Mouse (Mus musculus): ENCODE measurements around the gene Pmpca.
"Not testable (repeated sequence)": the region's sequence is repeated elsewhere in the genome, so short reads cannot be mapped to it uniquely, and the experiment has no call there.

Gene Pmpca

DNA sequence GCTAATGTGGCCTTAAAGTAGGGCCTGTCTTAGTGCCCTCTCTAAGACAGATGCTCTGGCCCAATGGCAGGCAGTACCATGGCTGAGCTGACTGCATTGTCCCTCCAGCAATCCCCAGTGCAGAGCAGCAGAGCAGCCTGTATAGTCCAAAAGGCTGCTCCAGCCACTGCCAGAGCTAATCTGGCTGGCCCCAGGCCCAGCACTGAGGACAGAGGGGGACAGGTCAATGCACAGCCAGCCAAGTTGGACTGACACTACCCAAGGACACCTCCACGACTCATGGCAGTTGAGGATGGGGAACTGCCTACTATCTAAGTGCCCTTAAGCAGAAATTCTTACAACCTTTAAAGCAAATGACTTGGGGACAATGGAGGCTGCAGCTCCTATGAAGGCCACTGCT is 20.6 kb upstream of the Pmpca start:
- no peak for DNase-seq (ENCODE audit: extremely low spot score, low spot score)

GRCm38 (mm10) chr2:26372396-26372795 is 16.7 kb upstream of the Pmpca start:
- DNase-seq (ENCODE audit: extremely low spot score, low spot score): no peak

- peak; percentile 86 for DNase-seq (ENCODE audit: extremely low spot score, low spot score)
Observed at GRCm38 (mm10) chr2:26380131-26380771, 8.9 kb upstream of the Pmpca start, which contains the start of gene Snapc4. TSS of gene Snapc4 (minus strand) at chr2:26380653.

DNA sequence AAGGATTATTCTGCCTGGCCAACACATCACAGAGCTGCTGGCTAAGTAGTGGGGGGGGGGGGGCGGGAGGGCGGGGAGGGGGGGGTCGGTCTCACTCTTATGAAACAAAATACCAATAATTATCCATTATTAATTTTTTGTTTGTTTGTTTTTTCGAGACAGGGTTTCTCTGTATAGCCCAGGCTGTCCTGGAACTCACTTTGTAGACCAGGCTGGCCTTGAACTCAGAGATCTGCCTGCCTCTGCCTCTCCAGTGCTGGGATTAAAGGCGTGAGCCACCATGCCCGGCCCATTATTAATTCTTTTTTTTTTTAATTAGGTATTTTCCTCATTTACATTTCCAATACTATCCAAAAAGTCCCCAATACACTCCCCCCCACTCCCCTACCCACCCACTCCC is 8.3 kb upstream of the Pmpca start:
- DNase-seq (ENCODE audit: extremely low spot score, low spot score): not testable (repeated sequence)

DNA sequence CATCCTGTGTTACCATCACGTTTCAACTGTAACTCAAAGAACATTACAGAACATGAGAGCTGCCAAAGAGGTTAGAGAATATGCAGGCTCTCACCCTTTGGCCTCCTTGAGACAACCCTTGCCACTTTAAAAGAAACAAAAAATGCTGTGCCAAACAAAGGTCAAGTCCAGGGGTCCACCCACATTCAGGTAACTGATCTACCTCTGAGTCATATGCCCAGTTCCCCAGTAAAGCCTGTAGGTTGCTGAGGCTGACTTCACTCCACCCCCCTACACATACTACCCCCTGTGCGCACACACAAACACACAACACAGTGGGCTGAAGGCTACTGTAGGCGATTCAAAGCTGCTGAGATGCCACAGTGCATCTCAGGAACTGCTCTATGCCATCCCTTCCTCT is 1.4 kb upstream of the Pmpca start:
- no peak for DNase-seq (ENCODE audit: extremely low spot score, low spot score)

DNA sequence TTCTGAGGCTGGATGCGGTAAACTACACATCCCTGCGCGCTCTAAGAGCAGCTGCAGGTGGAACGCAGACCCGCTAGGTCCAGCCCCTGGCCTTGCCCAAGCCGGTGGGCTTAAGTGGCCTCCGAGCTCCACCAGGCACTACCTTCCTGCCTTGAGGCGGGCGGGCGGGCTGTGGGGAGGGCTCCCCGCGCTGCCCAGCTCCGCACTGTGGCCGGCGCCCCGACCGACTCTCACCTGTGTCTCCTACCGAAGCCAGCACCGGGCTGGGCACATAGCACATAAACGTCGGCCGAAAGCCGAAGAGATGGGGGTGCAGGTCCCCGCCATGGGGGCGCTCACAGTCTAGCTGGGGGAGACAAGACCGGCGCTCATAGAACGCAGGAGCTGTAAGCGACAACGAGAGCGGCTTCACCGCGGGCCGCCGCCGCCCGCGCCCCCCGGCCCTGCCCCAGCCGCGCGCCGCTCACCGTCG is 421 bp upstream of the Pmpca start:
- peak; percentile 65 for DNase-seq (ENCODE audit: extremely low spot score, low spot score)

DNA sequence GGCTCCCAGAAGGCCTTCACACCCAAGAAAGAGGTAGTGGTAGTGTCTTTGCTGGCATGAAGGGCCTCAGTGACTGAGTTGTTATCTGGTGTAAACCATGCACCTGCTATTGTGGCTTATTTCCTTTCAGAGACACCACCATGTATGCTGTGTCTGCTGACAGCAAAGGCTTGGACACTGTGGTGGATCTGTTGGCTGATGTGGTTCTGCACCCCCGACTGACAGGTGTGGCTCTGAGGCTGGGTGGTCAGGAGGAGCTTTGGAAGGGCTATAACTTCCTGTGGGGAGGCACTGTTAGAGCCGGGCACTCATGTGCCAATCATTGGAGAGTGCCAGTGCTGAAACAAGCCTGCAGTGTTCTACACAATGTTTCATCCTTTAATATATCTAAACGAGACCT is 1.8 kb downstream of the Pmpca start:
- no peak for DNase-seq (ENCODE audit: extremely low spot score, low spot score)

DNA sequence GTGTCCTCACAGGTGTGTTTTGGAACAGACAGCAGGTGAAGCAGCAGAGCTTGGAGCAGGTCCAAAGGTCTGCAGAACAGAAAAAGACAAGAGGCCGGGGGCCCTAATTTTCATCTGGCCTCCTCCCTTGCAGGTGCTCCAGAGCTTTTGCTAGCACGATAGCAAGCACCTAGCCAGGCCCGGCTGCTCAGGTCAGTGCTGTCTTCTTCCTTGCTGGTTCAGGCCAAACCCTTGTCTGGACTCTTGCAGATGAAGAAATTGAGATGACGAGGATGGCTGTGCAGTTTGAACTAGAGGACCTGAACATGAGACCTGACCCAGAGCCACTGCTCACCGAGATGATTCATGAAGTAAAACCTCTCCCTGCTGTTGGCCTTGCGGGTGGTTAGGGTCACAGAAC is 2.5 kb downstream of the Pmpca start:
- no peak for DNase-seq (ENCODE audit: extremely low spot score, low spot score)

- no peak for DNase-seq (ENCODE audit: extremely low spot score, low spot score)
Observed at GRCm38 (mm10) chr2:26398978-26399377, 9.8 kb downstream of the Pmpca start.

- no peak for DNase-seq (ENCODE audit: extremely low spot score, low spot score)
Observed at GRCm38 (mm10) chr2:26399647-26400046, 10.5 kb downstream of the Pmpca start.

DNA sequence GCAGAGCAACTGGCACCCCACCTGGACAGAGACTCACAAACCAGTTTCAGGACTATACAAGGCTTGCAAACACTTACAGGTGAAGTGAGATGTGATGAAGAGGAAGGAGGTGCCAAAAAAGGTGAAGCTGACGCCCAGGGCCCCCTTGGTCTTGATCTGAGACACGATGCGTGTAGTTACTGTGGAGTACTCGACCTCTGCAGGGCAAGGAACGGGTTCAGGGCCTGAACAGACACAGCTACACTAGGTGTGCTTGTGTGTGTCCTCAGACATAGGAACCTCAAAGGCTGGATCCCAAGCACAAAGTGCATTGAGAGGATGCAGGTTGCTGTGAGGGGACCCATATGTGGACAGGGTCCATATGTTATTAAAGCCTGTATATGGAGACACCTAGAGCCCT is 11.2 kb downstream of the Pmpca start:
- DNase-seq (ENCODE audit: extremely low spot score, low spot score): no peak

- DNase-seq (ENCODE audit: extremely low spot score, low spot score): no peak
Observed at GRCm38 (mm10) chr2:26401023-26401422, 11.9 kb downstream of the Pmpca start.

DNA sequence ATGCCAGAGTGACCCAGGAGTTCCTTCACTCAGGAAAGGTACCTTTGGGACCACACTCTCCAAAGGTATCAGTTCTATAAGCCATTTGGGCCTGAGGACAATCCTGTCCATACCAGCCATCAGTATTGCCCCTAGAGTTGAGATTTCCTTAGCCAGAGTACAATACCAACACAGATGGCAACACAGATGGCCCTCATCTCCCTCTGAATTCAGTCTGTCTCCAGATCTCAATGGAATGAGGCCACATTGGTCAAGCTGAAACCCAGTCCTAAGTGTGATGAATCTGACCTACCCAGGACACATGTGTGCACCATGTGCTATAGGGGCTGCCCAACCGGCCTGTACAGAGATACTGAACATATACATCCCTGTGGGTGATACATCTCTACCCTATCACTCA is 13.1 kb downstream of the Pmpca start:
- no peak for DNase-seq (ENCODE audit: extremely low spot score, low spot score)

DNA sequence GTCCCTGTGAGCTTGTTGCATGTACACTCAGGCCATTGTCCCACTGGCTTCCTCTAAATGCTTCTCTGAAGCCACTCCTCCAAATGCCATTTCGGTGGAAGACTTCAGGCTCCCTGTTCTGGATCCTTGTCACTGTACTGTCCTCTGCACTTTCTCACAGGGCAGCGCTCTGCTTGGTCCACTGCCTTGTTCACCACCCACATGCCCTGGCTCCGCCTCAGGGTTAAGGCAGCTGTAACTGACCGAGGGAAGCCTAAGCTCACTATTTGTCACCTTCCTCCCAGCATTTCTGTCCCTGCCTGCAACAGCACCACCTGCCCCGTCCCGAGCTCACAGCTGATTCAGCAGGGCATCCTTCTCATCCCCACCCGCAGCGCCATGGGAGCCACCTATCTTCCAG is 14.2 kb downstream of the Pmpca start:
- no peak for DNase-seq (ENCODE audit: extremely low spot score, low spot score)

- DNase-seq (ENCODE audit: extremely low spot score, low spot score): peak; percentile 100
Observed at GRCm38 (mm10) chr2:26408515-26409356, 19.6 kb downstream of the Pmpca start, which contains the start of gene Inpp5e. TSS of gene Inpp5e (minus strand) at chr2:26409203.

- DNase-seq (ENCODE audit: extremely low spot score, low spot score): no peak
Observed at GRCm38 (mm10) chr2:26409362-26409761, 20.2 kb downstream of the Pmpca start.

GRCm38 (mm10) chr2:26410091-26410490 is 21.0 kb downstream of the Pmpca start:
- no peak for DNase-seq (ENCODE audit: extremely low spot score, low spot score)

DNA sequence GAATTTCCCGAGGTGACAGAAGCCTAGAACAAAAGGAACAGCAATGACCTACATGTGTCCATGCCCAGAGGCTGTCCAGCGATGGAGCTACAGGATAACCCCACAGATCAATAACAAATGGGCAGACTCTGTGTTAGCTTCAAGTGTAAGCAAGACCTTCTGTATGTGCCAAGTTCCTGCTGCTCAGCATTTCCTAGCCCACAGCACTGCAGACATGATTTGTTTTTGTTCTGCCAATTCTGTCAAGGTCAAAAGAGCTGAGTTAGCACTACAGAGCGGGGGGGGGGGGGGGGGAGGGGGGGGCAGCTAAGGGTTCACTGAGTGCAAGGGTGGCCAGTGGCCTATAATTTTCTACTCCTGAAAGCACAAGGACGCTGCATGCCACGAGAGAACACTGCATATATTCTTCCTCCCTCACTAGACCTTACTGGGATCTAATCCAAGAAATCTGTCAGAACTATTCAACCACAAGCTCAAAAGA is 21.8 kb downstream of the Pmpca start:
- no peak for DNase-seq (ENCODE audit: extremely low spot score, low spot score)

DNA sequence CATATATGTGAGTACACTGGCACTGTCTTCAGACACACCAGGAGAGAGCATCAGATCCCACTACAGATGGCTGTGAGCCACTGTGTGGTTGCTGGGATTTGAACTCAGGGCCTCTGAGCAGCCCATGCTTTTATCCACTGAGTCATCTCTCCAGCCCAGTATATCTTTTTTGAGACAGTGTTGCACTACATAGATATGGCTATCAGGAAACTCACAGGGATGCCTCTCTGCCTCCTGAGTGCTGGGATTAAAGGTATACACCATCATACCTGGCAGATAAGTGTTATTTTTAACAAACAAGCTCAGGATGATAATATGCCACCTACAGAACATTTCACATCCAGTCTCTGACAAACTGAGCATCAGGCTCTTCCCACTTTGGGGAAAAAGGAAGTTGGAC is 27.9 kb downstream of the Pmpca start:
- DNase-seq (ENCODE audit: extremely low spot score, low spot score): no peak

GRCm38 (mm10) chr2:26418120-26418519 is 29.0 kb downstream of the Pmpca start:
- DNase-seq (ENCODE audit: extremely low spot score, low spot score): no peak

DNA sequence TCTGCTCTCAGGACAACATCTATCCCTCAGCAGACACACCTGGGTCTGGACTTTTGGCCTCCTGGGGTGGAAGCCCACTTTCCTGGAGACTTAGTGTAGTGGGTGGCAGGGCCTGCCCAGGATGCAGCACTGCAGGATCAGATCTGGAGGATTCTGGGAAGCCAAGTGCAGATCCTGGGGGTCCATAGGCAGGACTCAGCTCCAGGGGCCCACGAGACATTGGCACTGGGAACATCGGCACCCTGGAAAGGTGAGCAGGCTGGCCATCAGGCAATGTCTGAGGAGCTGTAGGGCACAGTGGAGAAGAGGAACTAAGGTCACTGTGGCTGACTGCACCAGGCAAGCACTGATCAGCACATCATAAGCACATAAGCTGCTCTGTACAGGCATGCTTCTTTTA is 32.8 kb downstream of the Pmpca start:
- no peak for DNase-seq (ENCODE audit: extremely low spot score, low spot score)

DNA sequence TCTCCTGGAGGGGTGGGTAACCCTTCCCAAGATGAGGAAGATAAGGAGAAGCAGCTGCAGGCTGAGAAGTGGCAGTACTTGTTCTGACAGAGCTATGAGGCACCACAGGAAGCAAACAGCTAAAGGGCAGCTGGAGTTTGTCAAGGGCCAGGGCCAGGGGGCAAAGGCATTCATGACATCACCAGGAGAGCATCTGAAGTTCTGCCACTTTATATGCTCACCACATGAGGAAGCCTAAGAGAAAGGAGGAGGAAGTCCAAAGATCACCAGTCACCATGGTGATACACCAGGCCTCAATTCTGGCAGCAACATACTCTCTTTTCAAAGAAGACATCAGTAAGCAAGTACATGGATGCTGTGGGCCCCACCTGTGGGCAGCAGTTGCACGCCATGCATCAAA is 33.9 kb downstream of the Pmpca start:
- DNase-seq (ENCODE audit: extremely low spot score, low spot score): no peak

- DNase-seq (ENCODE audit: extremely low spot score, low spot score): no peak
Observed at GRCm38 (mm10) chr2:26424541-26424940, 35.4 kb downstream of the Pmpca start.

All from neural tube, embryonic 10.5 days (tissue).